Mouse (Mus musculus): ENCODE measurements around the gene Ceacam15. TPM values are rescaled to one million over a fixed set of nuclear protein-coding genes. Genes with fewer than 3 reads are reported as not detected.

The Ceacam15 gene
- polyA plus RNA-seq, 1 experiment from 2014 or later = not detected

- H3K4me2 ChIP-seq (ENCODE audit: low read depth, low read length, severe bottlenecking) = no peak overlapping the region
- H3K4me3 ChIP-seq (ENCODE audit: low read depth, low read length) = no peak overlapping the region
- H3K4me1 ChIP-seq (replicated peaks; ENCODE audit: control insufficient read depth, insufficient read depth, low read length) = 0 out of 2 replicates have a peak, but pooled peaks cover 3% of the 10 kb centered on the region
- no peak for DNase-seq (ENCODE audit: low spot score)
- no peaks in the 10 kb centered on the region for H3K27me3 ChIP-seq (ENCODE audit: control insufficient read depth, insufficient read depth, low read length)
- no peak overlapping the region for H3K9ac ChIP-seq (ENCODE audit: low read length)
- no peaks in the 10 kb centered on the region for H3K36me3 ChIP-seq (ENCODE audit: control insufficient read depth, insufficient read depth, low read length)
- no peaks in the 10 kb centered on the region for H3K9me3 ChIP-seq (ENCODE audit: control insufficient read depth, low read length)
- ATAC-seq (replicated peaks; ENCODE audit: low FRiP score) = no peak
- no peak overlapping the region for H3K27ac ChIP-seq (ENCODE audit: low read depth, low read length)
Observed at GRCm38 (mm10) chr7:16623687-16624086, 51.8 kb downstream of the Ceacam15 start.

GRCm38 (mm10) chr7:16623131-16623530, 52.4 kb downstream of the Ceacam15 start:
- Histone ChIP-seq H3K36me3 (ENCODE audit: control insufficient read depth, insufficient read depth, low read length) (no peaks in the 10 kb centered on the region), H3K4me3 (ENCODE audit: low read depth, low read length) (no peak overlapping the region), H3K4me2 (ENCODE audit: low read depth, low read length, severe bottlenecking) (no peak overlapping the region), H3K9ac (ENCODE audit: low read length) (no peak overlapping the region), H3K27ac (ENCODE audit: low read depth, low read length) (no peak overlapping the region), H3K9me3 (ENCODE audit: control insufficient read depth, low read length) (no peaks in the 10 kb centered on the region), H3K27me3 (ENCODE audit: control insufficient read depth, insufficient read depth, low read length) (peaks cover 1% of the 10 kb centered on the region; the same call in 1 of the 2 replicates), H3K4me1 (replicated peaks; ENCODE audit: control insufficient read depth, insufficient read depth, low read length) (0 out of 2 replicates have a peak, but pooled peaks cover 3% of the 10 kb centered on the region)
- ATAC-seq (replicated peaks; ENCODE audit: low FRiP score) (no peak), DNase-seq (ENCODE audit: low spot score) (no peak)
- WGBS = 70% methylated on average over 4 of the region's 4 CpGs

Other genes with a start within 250 kb of the Ceacam15 start
- 48.6 and 52.1 TPM in 2 replicates for gene Tmem160, start 222.9 kb downstream of the Ceacam15 start, polyA plus RNA-seq (2014; fragmentation: Nextera tagmentation; extraction: Ambion mirVana)
- 0.55 and 0.63 TPM in 2 replicates for gene Npas1, start 198.0 kb downstream of the Ceacam15 start, polyA plus RNA-seq (2014; fragmentation: Nextera tagmentation; extraction: Ambion mirVana)
- 39.9 and 45.2 TPM in 2 replicates for gene Arhgap35, start 60.7 kb downstream of the Ceacam15 start, polyA plus RNA-seq (2014; fragmentation: Nextera tagmentation; extraction: Ambion mirVana)
- not detected in 2 replicates for gene Ceacam9, start 46.2 kb upstream of the Ceacam15 start, polyA plus RNA-seq (2014; fragmentation: Nextera tagmentation; extraction: Ambion mirVana)
- gene Ap2s1, start 62.7 kb upstream of the Ceacam15 start, polyA plus RNA-seq (2014; fragmentation: Nextera tagmentation; extraction: Ambion mirVana) = 270 and 272 TPM in 2 replicates
- 33.9 and 34.1 TPM in 2 replicates for gene Slc1a5, start 105.6 kb upstream of the Ceacam15 start, polyA plus RNA-seq (2014; fragmentation: Nextera tagmentation; extraction: Ambion mirVana)
- 137 and 166 TPM in 2 replicates for gene Strn4, start 140.2 kb upstream of the Ceacam15 start, polyA plus RNA-seq (2014; fragmentation: Nextera tagmentation; extraction: Ambion mirVana)
- gene Fkrp, start 141.0 kb upstream of the Ceacam15 start, polyA plus RNA-seq (2014; fragmentation: Nextera tagmentation; extraction: Ambion mirVana) = 27.1 and 29.0 TPM in 2 replicates
- 11.0 and 11.6 TPM in 2 replicates for gene Prkd2, start 167.2 kb upstream of the Ceacam15 start, polyA plus RNA-seq (2014; fragmentation: Nextera tagmentation; extraction: Ambion mirVana)
- 4.8 and 7.0 TPM in 2 replicates for gene Dact3, start 199.6 kb upstream of the Ceacam15 start, polyA plus RNA-seq (2014; fragmentation: Nextera tagmentation; extraction: Ambion mirVana)
- gene Gng8, start 216.1 kb upstream of the Ceacam15 start, polyA plus RNA-seq (2014; fragmentation: Nextera tagmentation; extraction: Ambion mirVana) = 7.3 and 7.4 TPM in 2 replicates
- 0.11 and 0.39 TPM in 2 replicates for gene Ptgir, start 230.8 kb upstream of the Ceacam15 start, polyA plus RNA-seq (2014; fragmentation: Nextera tagmentation; extraction: Ambion mirVana)
- 276 and 285 TPM in 2 replicates for gene Calm3, start 248.4 kb upstream of the Ceacam15 start, polyA plus RNA-seq (2014; fragmentation: Nextera tagmentation; extraction: Ambion mirVana)